Mouse (Mus musculus) monocyte, adult 2 months (primary cell): ENCODE data around the gene Hirip3.
A peak's percentile ranks its signal among the peaks of the same experiment; 100 is the strongest.

Source experiments
- DNase-seq, 2 experiments: peaks; one replicate each; pipeline ENCODE4 v3.0.0; 2022; ENCODE audit warnings: low spot score in 2 of 2, low read depth in 1 of 2

Hirip3 gene

GRCm38 (mm10) chr7:126861429-126862130 is at the start of gene Hirip3:
Gene Hirip3, plus strand, starts transcription at chr7:126861972.
- DNase-seq = peak; percentile 86 to 89

- no peak for DNase-seq
Observed at GRCm38 (mm10) chr7:126815726-126816222, 46.0 kb upstream of the Hirip3 start.

DNA sequence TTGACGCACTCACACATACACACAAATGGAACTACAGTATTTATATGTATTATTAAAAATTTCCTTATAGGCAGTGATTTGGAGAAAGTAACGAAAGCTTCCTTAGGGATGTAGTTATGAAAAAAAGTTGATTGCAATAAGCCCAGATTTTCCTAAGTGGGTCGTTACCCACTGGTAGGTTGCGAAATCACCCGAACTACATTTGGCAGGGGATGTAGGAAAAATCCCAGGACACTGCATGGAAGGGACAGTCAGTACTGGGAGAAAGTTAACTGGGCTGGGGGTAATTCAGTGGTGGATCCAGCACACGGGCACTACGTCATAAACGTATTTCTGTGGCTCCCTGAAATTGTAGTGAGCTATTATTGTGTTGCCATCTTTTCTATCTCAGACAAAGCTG is 45.3 kb upstream of the Hirip3 start:
- DNase-seq = no peak

DNA sequence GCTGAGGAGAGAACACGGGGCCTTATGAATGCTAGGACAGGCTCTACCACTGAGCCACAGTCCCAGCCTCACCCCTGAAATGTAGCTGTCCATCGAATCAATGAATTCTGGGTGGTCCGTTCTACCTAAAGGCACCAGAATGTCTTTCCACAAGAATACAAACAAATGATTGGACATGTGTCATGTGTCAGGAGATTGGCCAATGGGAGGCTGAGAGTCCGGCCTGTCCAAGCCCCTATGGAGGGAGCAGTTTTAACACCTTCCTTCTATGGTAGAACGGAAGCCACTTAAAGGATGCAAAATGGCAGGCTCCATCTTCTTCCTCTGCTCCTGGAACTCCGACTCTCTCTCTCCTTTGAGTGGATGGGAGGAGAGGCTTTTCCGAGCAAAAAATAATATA is 44.2 kb upstream of the Hirip3 start:
- no peak for DNase-seq

DNA sequence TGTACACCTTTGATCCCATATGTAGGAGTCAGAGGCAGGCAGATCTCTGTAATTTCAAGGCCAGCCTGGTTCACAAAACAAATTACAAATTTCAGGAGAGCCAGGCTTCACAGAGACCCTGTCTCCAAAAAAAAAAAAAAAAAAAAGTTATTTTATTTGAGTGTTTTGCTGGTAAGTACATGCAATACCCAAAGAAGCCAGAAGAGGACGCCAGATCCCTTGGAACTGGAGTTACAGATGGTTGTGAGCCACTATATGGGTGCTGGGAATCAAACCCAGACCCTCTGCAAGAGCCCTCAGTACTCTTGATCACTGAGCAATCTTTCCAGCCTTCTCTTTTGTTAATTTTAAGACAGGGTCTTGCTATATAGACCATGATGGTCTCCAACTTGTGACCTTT is 43.0 kb upstream of the Hirip3 start:
- no peak for DNase-seq

- peak; percentile 33 to 69 for DNase-seq
Observed at GRCm38 (mm10) chr7:126821835-126822511, 39.8 kb upstream of the Hirip3 start.

DNA sequence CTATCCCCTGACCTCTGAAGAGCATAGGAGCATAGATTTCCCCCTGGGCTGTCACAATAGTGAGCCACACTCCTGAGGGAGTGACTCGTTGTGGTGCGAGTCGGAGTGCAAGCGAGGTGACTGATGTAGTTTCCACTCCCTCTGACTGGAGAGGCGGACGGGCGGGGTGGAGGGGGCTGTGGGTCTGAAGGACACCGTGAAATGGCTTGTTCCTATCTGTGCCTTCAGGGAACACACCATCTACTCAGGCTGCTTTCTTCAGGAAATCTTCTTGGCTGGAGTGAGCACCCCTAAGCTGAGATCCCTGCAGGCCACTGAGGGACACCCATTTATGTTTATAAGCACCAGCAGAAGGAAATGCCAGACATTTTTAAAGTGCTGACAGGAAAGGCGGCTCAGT is 39.0 kb upstream of the Hirip3 start:
- DNase-seq = no peak

GRCm38 (mm10) chr7:126823202-126823711 is 38.5 kb upstream of the Hirip3 start:
- DNase-seq = no peak

GRCm38 (mm10) chr7:126823940-126824339 is 37.8 kb upstream of the Hirip3 start:
- DNase-seq = no peak

- no peak for DNase-seq
Observed at GRCm38 (mm10) chr7:126825403-126825802, 36.4 kb upstream of the Hirip3 start.

DNA sequence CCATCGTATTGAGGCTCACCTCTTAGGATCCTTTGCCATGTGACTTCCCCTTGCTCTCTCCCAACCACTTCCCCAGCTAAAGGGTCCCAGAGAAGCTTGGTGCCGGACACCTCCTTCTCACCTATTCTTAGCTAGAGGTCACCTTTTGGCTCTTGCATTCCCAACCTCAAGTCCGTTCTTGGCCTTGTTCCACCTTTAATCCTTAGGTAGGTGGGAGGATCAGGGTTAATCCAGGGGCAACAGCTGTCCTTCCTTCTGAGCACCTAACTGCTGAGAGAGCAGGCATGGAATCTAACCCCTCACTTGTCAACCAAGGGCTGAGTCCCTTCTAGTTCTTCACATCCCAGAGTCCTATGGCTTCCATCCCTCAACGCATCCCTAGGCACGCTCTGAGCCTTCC is 35.8 kb upstream of the Hirip3 start:
- DNase-seq = no peak

DNA sequence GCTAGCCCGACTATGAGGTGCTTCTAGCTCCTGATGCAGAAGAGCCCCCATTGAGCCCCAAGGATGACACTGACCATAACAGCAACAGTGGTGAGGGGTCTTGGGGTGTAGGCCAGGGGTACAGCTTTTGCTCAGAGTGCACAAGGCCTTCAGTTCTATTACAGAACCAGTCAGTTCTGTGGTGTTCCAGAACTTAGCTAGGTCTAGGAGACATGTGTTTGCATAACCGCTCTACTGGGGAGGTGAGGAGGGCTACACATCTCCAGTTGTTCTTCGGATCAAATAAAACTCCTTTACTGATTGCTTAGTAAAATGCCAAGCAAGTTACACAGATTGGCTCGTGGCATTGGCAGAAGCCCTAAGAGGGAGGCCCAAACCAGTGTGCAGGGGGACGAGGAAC is 30.2 kb upstream of the Hirip3 start, which contains the start of gene 4930451I11Rik:
4930451I11Rik (minus strand) TSS at position 101 of the 400 bp plus-strand sequence.
- no peak for DNase-seq

DNA sequence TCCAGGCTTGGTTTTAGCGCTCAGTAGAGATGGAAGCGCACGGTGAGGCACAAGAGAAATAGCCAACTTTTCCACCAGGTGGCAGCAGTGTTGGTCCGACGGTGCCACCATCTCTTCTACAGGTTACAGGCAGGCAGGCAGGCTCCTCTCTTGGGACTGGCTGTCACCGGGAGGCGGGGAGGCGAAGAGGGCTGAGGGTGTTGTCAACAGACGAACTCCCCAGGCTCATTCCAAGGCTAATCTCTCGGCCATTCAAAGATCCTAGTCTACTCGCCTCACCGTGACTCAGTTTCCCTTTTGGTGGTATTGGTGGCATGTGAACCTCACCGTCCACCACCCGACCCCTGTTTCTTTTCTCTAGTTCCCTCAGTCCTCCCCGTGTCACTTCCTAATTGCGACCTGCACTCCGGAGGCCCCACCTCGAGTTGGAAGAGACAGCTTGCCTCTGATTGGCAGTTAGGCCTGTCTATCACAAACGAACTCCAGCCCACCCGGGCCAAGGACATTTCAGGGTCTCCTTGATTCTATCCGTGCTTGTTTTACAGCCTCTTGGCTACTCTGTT is 29.7 kb upstream of the Hirip3 start:
- peak; percentile 35 to 55 for DNase-seq

DNA sequence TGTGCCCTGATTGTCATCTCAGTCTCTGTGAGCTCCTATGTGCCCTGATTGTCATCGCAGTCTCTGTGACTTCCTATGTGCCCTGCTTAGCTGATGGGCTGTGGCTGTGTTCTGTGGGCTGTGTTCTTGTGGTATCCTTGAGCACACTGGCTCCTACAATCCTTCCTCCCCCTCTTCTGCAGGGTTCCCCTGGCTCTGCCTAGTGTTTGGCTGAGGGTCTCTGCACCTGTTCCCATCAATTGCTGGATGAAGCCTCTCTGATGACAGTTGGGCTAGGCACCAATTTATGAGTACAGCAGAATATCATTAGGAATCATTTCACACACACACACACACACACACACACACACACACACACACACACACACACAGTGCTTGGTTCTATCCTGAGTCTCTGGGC is 28.5 kb upstream of the Hirip3 start:
- no peak for DNase-seq

GRCm38 (mm10) chr7:126843276-126843675 is 18.5 kb upstream of the Hirip3 start:
- no peak for DNase-seq

GRCm38 (mm10) chr7:126845516-126845915 is 16.3 kb upstream of the Hirip3 start:
- no peak for DNase-seq

GRCm38 (mm10) chr7:126847116-126847420 is 14.7 kb upstream of the Hirip3 start, which contains the start of gene Doc2a:
Gene Doc2a, plus strand, starts transcription at chr7:126847416.
- DNase-seq = no peak

- no peak for DNase-seq
Observed at GRCm38 (mm10) chr7:126847421-126848398, 14.1 kb upstream of the Hirip3 start.

DNA sequence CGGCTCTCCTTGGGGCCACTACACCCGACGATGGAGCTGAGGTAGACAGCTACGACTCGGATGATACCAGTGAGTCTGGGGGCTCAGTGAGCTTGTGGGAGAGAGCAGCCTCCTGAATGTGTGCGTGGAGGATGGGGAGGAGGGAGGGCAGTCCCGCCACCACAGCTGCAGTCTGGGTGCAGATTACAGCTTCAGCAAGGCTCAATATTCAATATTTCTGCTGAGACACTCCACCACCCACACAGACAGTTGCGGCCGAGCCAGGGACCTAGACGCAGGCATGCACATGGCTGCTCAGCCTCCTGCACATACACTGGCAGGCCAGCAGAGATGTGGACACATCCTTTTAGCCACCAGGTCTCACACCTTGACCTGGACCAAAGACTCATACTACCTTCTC is 13.0 kb upstream of the Hirip3 start:
- DNase-seq = no peak

DNA sequence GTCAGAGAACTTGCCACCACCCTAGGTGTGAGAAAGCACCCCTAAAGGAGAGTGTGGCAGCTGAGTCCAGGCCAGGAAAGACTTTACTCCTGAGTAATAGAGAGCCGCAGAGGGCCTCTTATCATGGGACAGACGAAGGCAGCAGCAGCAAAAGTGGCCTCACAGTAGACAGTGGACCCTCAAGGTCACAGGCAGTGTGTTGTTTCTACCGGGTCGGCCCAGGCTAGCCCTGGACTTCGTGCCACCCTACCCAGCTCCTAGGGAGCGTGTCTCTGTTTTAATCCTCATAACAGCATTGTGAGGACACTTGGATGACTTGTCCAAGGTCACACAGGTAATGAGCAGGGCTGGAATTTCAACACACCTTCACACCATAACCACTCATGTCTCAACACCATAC is 11.6 kb upstream of the Hirip3 start:
- no peak for DNase-seq

DNA sequence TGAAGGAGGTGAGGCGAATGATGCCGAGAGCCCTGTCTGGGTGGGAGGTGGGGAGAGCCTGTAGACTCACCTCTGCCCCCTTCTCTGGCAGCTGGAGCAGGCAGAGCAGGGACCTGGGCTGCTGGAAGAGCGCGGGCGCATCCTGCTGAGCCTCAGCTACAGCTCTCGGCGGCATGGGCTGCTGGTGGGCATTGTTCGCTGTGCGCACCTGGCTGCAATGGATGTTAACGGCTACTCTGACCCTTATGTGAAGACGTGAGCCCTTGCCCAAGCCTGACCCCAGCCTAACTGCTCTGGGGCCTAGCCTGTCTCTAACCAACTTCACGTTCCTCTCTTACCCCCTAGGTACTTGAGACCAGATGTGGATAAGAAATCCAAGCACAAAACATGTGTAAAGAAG is 10.6 kb upstream of the Hirip3 start:
- no peak for DNase-seq
